Mouse (Mus musculus) urinary bladder, adult 2 months (tissue): ENCODE measurements around the gene Vmn1r183. TPM values are rescaled to one million over a fixed set of nuclear protein-coding genes. Genes with fewer than 3 reads are reported as not detected.
A peak's percentile ranks its signal among the peaks of the same experiment; 100 is the strongest.
"Not testable (repeated sequence)": the region's sequence is repeated elsewhere in the genome, so short reads cannot be mapped to it uniquely, and the experiment has no call there.

Experiments
- DNase-seq: peaks from one replicate; pipeline ENCODE4 v3.0.0; 2022; ENCODE audit warnings: low spot score
- polyA plus RNA-seq: library from polyadenylated mRNA; depleted of rRNA; stranded (reverse); fragments of >200 nt; gene quantifications from 2 replicates; pipeline ENCODE4 v1.2.3, GENCODE M21; 2012; rRNA removed

The Vmn1r183 gene
- not detected in 2 replicates for polyA plus RNA-seq

DNA sequence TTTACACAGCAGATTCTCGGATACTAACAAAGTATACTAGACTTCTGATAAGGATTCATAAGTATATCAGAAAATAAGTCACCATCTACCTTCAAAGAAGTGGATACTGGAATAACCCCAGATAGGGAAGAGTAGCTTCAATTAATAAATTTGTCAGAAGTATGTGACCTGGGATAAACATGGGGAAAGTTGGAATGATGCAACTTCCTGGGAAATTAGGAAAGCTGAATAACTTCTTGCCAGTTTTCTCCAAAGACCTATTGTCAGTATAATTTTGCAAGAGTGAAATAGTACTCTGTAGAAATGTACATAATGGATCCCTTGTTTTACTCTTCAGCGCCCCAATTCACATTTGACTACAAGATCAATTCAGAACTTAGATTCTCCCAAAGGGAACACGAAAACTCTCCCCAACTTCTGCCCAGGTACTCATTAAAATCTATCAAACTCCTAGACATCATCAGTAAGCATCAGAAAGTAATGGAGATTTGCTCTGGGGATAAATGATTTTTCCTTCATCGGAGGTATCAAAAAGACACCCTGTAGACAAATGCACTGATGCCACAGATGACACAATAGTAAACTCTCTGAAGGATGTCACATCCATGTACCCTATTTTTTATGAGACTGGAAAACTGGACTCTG lies at the start of gene Vmn1r183:
Vmn1r183 (plus strand) TSS at position 595 of the 645 bp plus-strand sequence.
- DNase-seq: no peak

GRCm38 (mm10) chr7:24074424-24074823 lies 21.4 kb downstream of the Vmn1r183 start:
- DNase-seq: not testable (repeated sequence)

- DNase-seq: peak; percentile 77
These were observed 28.8 kb downstream of the Vmn1r183 start, which contains the start of gene Zfp180 for GRCm38 (mm10) chr7:24081634-24082431. Zfp180 (plus strand) TSS chr7:24081924.

- no peak for DNase-seq
These were observed 29.6 kb downstream of the Vmn1r183 start for GRCm38 (mm10) chr7:24082457-24083235.

DNA sequence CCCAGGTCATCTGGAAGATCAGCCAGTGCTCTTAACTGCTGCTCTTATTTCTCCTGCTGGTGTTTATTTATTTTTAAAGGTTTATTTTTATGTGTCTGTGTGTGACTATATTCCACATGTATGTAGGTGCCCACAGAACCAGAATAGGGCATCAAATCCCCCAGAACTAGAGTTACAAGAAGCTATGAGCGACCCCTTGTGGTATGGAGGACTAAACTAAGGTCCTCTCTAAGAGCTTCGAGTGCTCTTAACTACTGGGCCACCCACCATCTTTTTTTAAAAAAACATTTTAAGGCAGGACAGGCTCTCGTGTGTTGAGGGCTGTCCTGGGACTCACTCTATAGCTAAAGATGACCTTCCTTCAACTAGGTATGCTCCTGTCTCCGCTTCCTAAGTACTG lies 33.8 kb downstream of the Vmn1r183 start:
- DNase-seq: no peak

- no peak for DNase-seq
These were observed 34.6 kb downstream of the Vmn1r183 start for GRCm38 (mm10) chr7:24087485-24088125.

DNA sequence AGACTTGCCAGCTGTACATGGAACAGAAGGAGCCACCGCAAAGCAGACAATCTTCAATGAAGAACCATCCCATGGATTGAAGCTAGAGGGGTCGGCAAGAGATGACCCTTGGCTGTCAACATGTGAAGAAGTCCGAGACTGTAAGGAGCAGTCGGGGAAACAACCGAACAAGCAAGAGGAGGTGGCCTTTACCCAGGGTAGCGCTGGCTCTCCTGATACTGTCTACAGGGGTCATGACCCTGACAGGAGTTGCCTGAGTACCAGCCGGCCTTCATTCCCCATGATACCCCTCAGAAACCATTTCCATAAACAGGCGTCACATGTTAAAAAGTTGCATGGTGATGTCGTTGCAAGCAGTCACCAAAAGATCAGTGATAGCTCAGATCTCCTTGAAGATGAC lies 51.3 kb downstream of the Vmn1r183 start:
- peak; percentile 15 for DNase-seq

DNA sequence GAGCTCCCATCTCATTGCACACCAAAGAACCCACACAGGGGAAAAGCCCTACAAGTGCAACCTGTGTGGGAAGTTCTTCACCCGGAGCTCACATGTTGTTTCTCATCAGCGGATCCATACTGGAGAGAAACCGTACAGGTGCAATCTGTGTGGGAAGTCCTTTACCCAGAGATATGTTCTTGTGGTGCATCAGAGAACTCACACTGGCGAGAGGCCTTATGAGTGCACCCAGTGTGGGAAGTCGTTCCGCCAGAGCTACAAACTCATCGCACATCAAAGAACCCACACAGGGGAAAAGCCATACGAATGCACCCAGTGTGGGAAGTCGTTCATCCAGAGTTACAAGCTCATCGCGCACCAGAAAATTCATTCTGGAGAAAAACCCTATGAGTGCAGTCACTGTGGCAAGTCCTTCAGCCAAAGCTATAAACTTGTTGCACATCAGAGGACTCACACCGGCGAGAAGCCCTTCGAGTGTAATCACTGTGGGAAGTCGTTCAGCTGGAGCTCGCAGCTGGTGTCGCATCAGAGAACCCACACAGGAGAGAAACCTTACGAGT lies 52.2 kb downstream of the Vmn1r183 start:
- peak; percentile 20 for DNase-seq

DNA sequence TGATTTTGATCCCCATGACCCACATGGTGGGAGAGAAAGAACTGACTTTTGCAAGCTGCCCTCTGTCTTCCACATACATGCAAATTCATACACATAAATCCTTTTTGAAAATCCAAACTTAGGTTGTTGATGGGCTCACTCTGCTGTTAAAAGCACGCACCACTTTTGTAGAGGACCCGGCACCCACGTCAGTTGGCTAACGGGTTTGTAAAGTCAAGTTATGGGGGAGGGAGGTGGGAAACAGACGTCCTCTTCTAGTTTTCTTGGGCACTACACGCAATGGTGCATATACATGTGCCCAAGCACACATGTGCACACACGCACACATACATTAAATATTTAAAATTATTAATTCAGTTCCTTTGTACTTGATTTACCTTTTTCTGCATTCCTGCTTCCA lies 57.8 kb downstream of the Vmn1r183 start:
- DNase-seq: no peak

GRCm38 (mm10) chr7:24111772-24112155 lies 58.7 kb downstream of the Vmn1r183 start:
- DNase-seq: no peak

DNA sequence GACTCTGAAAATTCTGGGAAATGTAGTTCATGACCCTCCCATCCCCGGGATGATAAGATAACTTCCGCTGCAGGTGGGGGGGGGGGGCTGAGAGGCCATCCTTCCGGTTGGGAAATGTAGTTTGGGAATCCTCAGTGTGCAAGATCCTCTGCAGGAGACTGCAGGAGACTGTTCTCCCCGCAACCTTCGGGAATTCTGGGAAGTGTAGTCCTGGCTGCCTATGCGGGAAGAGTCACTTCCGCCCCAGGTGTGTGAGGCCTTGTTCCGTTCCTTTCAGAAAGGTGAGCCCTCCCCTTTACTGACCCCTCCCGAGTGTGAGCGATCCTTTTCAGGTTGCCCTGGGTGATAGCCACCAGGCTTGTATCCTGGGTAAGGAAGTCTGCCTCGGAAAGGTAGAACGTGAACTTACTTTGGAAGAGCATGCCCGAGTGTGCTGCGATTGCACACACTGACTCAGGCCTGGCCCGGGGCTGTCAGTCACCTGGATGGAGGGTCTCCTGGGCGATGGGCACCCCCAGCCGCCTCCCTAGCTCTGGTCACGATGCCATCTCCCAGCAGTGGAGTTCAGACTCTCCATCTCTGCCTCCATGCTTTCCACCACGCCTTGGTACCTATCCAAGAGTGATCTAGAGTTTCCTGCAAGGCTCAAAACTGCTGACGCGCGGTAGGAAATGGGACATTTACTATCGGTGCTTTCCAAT lies 59.3 kb downstream of the Vmn1r183 start, which contains the start of gene Zfp112:
Zfp112 (plus strand) TSS at position 159 of the 701 bp plus-strand sequence.
- peak; percentile 58 for DNase-seq

- DNase-seq: no peak
These were observed 59.9 kb downstream of the Vmn1r183 start for GRCm38 (mm10) chr7:24113001-24113400.

Other genes with a start within 250 kb of the Vmn1r183 start
- not detected in 2 replicates for gene Vmn1r175, start 242.6 kb upstream of the Vmn1r183 start, polyA plus RNA-seq
- not detected in 2 replicates for gene Vmn1r176, start 215.9 kb upstream of the Vmn1r183 start, polyA plus RNA-seq
- not detected in 2 replicates for gene Vmn1r177, start 186.8 kb upstream of the Vmn1r183 start, polyA plus RNA-seq
- not detected in 2 replicates for gene Vmn1r178, start 161.2 kb upstream of the Vmn1r183 start, polyA plus RNA-seq
- not detected in 2 replicates for gene Vmn1r179, start 126.3 kb upstream of the Vmn1r183 start, polyA plus RNA-seq
- gene Vmn1r180, start 102.6 kb upstream of the Vmn1r183 start, polyA plus RNA-seq: not detected in 2 replicates
- not detected in 2 replicates for gene Vmn1r181, start 78.6 kb upstream of the Vmn1r183 start, polyA plus RNA-seq
- not detected in 2 replicates for gene V1rd19, start 51.6 kb upstream of the Vmn1r183 start, polyA plus RNA-seq
- gene Zfp180, start 28.7 kb downstream of the Vmn1r183 start, polyA plus RNA-seq: 17.2 and 19.1 TPM in 2 replicates
- 4.6 and 5.1 TPM in 2 replicates for gene Zfp112, start 59.1 kb downstream of the Vmn1r183 start, polyA plus RNA-seq
- 10.6 and 12.9 TPM in 2 replicates for gene Zfp235, start 80.9 kb downstream of the Vmn1r183 start, polyA plus RNA-seq
- gene Zfp114, start 121.8 kb downstream of the Vmn1r183 start, polyA plus RNA-seq: 1.1 TPM in 2 replicates
- gene Zfp111, start 158.2 kb downstream of the Vmn1r183 start, polyA plus RNA-seq: 4.6 and 5.5 TPM in 2 replicates
- 4.1 and 4.2 TPM in 2 replicates for gene Zfp109, start 184.3 kb downstream of the Vmn1r183 start, polyA plus RNA-seq
- gene Zfp108, start 201.5 kb downstream of the Vmn1r183 start, polyA plus RNA-seq: 3.1 TPM in 2 replicates
- 6.0 and 6.4 TPM in 2 replicates for gene Zfp93, start 217.2 kb downstream of the Vmn1r183 start, polyA plus RNA-seq
- gene Zfp61, start 248.0 kb downstream of the Vmn1r183 start, polyA plus RNA-seq: 16.1 and 18.1 TPM in 2 replicates